Mouse (Mus musculus) monocyte, adult 2 months (primary cell): ENCODE data around the gene Nmnat2.

ENCODE experiments used
- DNase-seq, 2 experiments: peaks; one replicate each; pipeline ENCODE4 v3.0.0; 2022; ENCODE audit warnings: low spot score in 2 of 2, low read depth in 1 of 2

The Nmnat2 gene

DNA sequence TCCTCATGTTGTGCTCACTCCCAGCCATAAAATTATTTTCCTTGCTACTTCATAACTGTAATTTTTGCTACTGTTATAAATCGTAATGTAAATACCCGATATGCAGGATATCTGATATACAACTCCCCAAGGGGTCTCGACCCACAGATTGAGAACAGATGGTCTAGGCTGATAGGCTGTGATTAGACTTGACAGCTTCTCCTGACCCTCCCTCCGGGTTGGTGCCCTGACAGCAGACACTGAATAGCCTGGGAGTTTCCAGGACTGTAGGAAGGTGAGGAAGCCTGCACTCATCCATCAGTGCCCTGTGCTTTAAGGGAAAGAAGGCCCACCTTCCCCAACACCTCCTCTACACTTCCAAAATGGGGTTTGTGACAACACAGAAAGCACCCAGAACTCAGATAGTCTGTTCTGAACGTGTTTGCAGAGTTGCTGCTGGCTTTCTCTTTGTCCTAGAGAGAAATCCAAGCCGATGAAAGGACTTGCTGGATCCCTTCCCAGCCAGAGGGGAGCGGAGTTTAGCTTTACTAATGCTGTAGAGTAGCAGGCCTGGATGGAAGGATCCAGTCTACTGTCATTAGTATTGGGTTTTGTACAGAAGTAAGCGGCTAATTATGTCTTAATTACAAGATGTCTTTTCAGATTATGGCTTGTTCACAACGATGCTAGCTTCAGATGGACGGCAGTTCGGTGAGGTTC is 61.8 kb downstream of the Nmnat2 start:
- no peak for DNase-seq

DNA sequence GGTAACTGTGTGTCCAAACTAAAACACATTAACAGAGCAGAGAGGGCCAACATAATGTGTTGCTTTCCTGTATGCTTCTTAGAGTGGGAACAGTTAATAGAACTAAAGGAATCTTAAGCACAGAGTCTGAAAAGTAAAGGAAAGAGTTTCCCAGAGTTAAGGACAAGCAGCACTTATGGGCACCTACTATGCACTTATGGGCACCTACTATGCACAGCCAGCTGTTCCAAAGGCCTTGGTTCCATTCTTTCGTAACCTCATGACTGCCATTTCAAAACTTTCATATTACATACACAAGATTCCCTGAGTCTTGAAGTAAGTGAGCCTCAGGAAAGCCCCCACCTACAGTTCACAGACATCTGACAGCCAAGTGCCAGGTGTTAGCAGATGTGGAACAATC is 64.3 kb downstream of the Nmnat2 start:
- DNase-seq: no peak

DNA sequence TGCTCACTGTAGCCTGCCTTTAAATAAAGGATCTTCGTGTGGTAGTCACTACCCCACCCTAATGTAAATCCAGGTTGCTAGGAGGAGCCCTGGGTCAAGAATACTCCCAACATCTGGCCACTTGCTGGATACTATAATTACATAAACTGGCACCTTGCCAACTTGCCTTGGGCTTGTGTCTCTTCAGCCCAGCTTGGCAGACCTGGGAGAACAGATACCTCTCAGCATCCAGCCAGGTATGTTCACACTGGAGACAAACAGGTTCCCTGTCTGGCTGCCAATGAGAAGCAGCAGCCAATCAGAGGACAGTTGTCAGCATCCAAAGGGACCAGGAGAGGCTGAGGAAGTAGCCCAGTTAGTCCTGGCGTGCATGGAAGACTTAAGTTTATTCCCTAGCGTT is 64.8 kb downstream of the Nmnat2 start:
- DNase-seq: no peak

- no peak for DNase-seq
Measured at GRCm38 (mm10) chr1:153021034-153021638, 66.3 kb downstream of the Nmnat2 start.

DNA sequence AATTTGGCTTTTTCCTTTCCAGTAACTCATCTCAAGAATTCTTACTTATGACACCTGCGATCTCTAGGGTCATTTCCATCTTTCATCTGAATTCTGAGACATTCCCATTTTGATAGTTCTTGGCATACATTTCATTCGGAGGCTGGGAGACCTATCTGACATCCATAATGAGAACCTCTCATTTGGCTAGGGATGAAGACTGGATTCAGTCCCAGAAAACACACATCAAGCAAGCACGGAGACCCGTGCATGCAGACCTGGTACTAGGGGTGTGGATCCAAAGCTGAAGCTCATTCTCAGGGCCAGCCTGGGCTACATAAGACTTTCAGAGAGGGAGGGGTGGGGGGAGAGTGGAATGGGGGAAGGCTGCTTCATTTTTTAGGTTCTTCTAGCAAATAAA is 68.2 kb downstream of the Nmnat2 start:
- no peak for DNase-seq

DNA sequence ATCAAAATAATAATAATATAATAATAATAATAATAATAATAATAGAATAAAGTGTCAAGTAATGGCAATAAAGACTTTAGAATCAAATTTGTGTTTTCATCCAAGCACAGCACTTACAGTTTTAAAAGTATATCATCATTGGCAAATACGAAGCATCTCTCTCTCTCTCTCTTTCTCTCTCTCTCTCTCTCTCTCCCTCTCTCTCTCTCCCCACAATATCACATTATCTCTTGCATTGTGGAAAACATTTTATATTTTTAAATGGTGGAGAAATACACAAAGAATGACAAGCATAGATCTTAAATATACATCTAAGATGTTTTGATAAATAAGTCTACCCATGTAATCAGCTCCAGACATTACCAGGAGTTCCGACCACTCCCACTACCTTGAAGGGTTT is 69.1 kb downstream of the Nmnat2 start:
- no peak for DNase-seq

GRCm38 (mm10) chr1:153024453-153024852 is 69.7 kb downstream of the Nmnat2 start:
- DNase-seq: no peak

DNA sequence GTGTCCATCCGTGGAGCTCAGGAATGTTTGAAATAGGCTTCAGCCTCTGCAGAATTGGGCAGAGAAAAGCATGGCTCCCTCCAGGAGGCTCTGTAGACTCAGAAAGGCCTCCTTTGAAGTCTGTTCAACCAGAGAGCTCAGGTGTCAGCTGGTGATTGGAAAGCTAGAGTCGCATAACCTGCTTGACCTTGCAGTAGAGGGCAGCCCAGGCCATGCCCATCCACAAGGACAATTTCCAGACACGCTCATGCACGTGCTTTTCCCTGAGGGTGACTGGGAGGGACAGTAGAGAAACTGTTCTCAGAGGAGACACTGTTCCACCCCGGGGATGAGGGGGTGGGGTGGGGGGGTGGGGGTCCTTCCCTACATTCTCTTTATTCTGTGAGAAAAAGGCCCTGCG is 76.6 kb downstream of the Nmnat2 start:
- no peak for DNase-seq

DNA sequence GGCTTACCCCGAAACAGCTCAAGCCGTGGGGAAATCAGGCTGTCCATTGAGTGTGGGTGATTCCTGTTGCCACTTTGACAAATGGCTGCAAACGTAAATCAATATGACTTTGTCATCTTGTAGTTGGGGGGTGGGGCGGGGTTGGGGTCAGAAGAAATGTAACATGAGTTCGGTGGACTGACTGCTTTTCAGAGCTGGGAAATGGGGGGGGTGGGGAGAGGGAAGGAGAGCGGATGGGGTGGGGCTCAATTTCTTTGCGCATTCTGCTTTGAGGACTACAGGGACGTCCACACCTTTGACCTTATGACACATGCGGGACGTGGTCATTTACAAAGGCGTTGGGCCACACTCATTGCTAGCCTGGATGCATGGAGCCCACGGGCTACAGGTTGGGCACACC is 77.2 kb downstream of the Nmnat2 start:
- no peak for DNase-seq

DNA sequence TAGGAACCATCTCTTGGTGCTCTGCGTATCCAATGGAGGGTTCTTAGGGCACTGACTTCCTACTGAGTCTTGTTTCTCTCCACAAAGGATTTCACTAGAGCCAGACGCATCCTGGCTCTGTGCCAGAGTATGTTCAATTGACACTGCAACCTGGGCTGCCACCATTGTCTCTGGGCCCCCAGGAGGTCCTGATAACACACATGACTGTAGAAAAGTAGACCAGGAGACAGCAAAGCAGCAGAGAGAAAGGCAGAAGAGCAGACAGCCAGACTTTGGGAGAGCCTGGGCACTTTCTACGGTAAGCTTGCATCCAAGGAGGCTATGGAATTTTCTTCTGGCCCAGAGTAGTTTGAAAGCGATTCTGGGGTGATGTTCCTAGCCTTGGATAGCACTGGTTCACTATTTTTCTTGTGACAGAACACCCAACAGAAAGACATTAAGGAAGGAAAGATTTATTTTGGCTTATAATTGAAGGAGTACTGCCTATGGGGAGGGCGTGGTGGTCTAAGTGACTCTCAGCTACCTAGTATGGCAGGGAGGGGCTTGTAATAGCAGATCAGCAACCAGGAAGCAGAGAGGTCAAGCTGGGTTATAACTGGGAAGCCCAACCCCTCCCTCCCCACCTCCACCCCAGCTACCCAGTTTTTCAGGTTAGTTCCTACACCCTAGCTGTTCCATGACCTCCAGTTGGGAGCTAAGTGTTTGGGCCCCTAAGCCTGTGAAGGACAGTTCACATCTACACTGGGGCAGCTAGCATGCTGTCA is 78.5 kb downstream of the Nmnat2 start:
- no peak for DNase-seq

GRCm38 (mm10) chr1:153034064-153034463 is 79.3 kb downstream of the Nmnat2 start:
- DNase-seq: no peak

- DNase-seq: no peak
Measured at GRCm38 (mm10) chr1:153035328-153035944, 80.6 kb downstream of the Nmnat2 start.

DNA sequence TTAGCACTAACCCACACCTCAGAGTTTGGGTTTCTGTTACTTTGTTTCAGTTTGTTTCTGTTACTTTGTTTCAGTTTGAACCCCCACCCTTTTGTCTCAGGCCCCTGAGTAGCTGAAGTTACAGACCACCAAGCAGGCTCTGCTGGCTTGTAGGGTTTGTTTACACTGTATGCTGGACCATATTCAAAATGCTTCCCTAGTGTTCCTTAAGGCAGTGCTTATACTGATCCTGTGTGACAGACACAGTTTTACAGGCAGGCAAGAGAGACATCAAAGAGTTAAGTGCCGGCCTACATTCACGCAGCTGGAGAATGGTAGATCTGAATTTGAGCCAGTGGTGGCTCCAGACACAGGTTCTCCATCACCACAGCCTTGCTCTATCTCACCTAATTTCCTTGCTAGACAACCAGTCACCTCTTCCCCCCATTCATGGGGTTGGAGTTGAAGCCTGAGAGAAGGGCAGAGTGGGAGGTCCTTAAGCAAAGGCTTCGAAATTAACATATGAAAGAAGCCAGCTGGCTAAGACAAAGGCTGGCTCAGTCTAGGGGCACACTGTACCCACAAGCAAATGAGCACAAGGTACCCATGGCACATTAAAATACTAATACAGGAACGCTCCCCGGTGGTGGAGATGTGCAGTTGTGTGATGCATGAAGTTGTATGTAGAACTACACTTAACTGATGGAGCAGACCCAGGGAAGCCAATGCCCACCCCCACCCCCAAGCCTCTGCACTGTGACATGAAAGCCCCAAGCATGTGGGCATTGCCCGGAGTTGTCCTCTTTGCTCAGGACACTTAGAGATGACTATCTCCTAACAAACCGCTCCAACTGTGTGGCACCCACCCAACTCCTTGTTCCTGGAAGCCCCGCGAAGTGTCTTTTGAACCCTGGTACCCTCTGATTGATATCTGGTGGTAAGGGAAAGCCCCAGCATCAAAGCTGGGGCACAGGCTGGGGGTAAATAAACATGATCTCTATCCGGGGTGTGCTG is 82.9 kb downstream of the Nmnat2 start:
- no peak for DNase-seq

DNA sequence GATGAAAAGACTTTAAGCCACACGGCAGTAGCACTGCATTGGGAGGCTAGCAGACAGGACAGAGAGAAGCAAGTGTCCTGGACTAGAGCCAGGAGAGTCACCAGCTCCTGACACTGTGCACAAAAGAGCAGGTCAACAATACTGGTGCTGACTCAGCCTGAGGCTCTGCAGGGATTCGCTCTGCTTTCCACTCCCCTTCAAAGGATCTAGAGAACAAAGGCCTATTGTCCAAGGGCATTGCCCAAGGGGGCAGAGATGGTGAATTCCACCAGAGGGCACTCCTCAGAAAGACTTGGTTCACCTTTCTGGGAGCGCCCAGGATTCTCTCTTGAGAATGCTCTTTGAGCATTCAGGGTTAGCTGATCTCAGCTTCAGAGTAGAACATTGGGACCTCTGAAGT is 85.3 kb downstream of the Nmnat2 start:
- DNase-seq: no peak

DNA sequence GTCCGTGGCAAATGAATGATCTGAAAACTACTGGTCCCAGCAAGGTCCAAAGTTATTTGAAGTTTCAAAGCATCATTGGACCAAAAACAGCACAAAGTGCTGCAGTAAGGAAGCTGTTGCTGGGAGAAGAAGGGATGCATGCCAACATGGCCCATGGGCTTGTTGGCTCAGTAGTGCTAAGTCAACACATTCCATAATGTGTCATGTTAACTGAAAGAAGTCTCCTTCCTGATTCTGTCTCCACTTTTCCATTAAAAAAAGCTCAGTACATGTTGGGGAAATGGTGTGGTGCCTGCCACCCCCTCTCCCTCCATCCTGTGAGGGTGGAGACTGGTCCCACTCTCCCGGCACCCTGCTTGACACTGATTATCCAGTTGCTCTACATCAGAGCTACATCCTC is 86.3 kb downstream of the Nmnat2 start:
- no peak for DNase-seq

GRCm38 (mm10) chr1:153042318-153042717 is 87.5 kb downstream of the Nmnat2 start:
- no peak for DNase-seq

GRCm38 (mm10) chr1:153043332-153043731 is 88.5 kb downstream of the Nmnat2 start:
- no peak for DNase-seq

DNA sequence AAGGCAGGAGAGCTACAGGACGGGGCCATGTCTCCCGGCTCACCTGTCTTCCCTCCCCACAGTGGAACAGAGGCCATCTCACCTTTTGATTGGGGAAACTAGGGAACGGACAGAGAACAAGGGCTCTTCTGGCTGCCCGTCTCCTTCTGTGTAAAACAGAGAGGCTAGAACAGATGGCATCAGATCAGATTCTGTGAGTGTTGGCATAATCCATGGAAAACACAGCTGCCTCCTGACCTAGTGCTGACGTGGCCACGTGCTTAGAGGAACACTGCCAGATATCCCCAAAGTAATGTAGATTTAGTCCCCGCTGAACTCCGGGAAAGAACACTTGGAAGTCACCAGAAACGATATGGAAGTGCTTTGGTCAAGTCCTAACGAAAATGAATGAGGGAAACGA is 90.6 kb downstream of the Nmnat2 start:
- DNase-seq: no peak

DNA sequence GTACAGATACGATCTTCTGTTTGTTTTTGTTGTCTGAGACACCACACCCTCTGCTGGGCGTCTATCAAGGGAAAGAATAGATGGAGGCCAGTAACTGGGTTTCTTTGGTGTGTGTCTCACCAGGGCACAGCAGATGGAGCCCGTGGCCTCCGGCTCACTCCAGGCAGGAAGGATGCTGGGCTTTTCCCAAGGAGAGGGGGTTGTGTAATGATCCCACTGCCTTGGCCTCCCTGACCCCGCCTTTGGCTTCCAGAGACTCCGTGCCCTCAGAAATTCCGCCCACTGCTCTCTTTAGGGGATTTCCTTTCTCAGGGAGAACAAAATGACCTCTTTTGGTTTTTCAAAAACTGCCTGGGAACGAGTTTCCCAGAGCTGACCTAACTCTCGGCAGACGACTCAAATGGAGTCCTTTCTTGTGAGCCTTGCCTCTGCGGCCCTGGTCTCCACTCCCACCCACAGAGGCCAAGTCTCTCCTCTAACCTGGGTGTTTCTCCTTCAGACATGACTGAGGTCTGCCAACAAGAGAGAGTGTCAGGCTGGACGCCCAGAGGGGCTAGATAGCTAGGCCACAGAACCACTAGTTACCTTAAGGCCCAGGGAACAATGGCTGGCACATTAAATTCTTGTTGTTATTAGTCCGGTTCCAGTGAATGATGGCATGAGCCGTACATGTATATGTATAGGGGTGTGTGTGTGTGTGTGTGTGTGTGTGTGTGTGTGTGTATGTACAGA is 93.5 kb downstream of the Nmnat2 start:
- DNase-seq: no peak

GRCm38 (mm10) chr1:153049451-153049850 is 94.7 kb downstream of the Nmnat2 start:
- DNase-seq: no peak
